Mouse (Mus musculus) hindbrain, postnatal 0 days (tissue): Measurements from ENCODE around the gene Wsb1. TPM values are rescaled to one million over a fixed set of nuclear protein-coding genes. Genes with fewer than 3 reads are reported as not detected.

ENCODE experiments used
- ATAC-seq: fragments of 200-750 bp; cut with Nextera tagmentation; 2 replicates; pipeline ENCODE4 v1.8.0; 2017; ENCODE audit warnings: mild to moderate bottlenecking, moderate TSS enrichment, moderate library complexity
- DNase-seq: peaks from one replicate; pipeline ENCODE4 v3.0.0-alpha.2; 2015; ENCODE audit warnings: low spot score
- H3K27ac ChIP-seq: fragments of 300-500 bp; sonication (generic); 2 replicates; pipeline ENCODE4 v1.5.1; 2014; ENCODE audit warnings: mild to moderate bottlenecking
- H3K27me3 ChIP-seq: fragments of 300-500 bp; sonication (generic); 2 replicates; pipeline ENCODE4 v1.6.1; 2014; ENCODE audit warnings: low read length, mixed read lengths; ENCODE audit not compliant: insufficient read depth
- H3K36me3 ChIP-seq: fragments of 300-500 bp; sonication (generic); 2 replicates; pipeline ENCODE4 v1.6.1; 2014; ENCODE audit warnings: low read length, mixed read lengths; ENCODE audit not compliant: insufficient read depth
- H3K4me1 ChIP-seq: fragments of 300-500 bp; sonication (generic); 2 replicates; pipeline ENCODE4 v1.6.1; 2014; ENCODE audit warnings: antibody characterized with exemption, low read length, mixed read lengths; ENCODE audit not compliant: insufficient read depth
- H3K4me2 ChIP-seq: fragments of 300-500 bp; sonication (generic); 2 replicates; pipeline ENCODE4 v1.6.1; 2014; ENCODE audit warnings: low read depth, mild to moderate bottlenecking, low read length, moderate library complexity, mixed read lengths
- H3K4me3 ChIP-seq: fragments of 300-500 bp; sonication (generic); 2 replicates; pipeline ENCODE4 v1.5.1; 2014; ENCODE audit warnings: low read length
- H3K9ac ChIP-seq: fragments of 300-500 bp; sonication (generic); replicated peaks from 2 replicates; pipeline ENCODE4 v1.6.1; 2014; ENCODE audit warnings: mild to moderate bottlenecking, low read length, moderate library complexity, mixed read lengths
- H3K9me3 ChIP-seq: fragments of 300-500 bp; sonication (generic); 2 replicates; pipeline ENCODE4 v1.6.1; 2016; ENCODE audit warnings: low read length, mixed read lengths
- CTCF ChIP-seq: IDR thresholded peaks from 2 replicates; pipeline ENCODE4 v1.5.1; 2016; ENCODE audit warnings: antibody characterized with exemption, control low read depth, low read depth
- WGBS: fragments of 180-500 bp; shearing (Covaris S2); extraction: QIAGEN DNeasy Blood & Tissue Kit; methylation state at CpG from one replicate; pipeline ENCODE4 v1.1.7; 2014; 5-methylcytosine and 5-hydroxymethylcytosine counted together
- polyA plus RNA-seq: library from polyadenylated mRNA; unstranded; fragments of >200 nt; fragmentation: Nextera tagmentation; extraction: Ambion mirVana; gene quantifications from 2 replicates; pipeline ENCODE4 v1.2.1, GENCODE M21; 2015
- total RNA-seq: library from RNA; depleted of rRNA; stranded (reverse); fragments of >200 nt; gene quantifications from 2 replicates; pipeline ENCODE4 v1.2.3, GENCODE M21; 2014

Wsb1 gene
- total and polyA plus RNA-seq, 2 experiments from 2014 or later = 202 to 216 TPM

- Histone ChIP-seq H3K4me1 (no peaks in the 10 kb centered on the region), H3K4me3 (no peak overlapping the region), H3K27me3 (no peaks in the 10 kb centered on the region), H3K9ac (no peak overlapping the region), H3K4me2 (no peak overlapping the region), H3K27ac (no peak overlapping the region), H3K9me3 (no peaks in the 10 kb centered on the region), H3K36me3 (no peaks in the 10 kb centered on the region)
- DNase-seq (no peak), ATAC-seq (no peak)
- WGBS = 91% methylated on average over 4 of the region's 4 CpGs
- no peak for TF ChIP-seq CTCF
Observed at GRCm38 (mm10) chr11:79208462-79208861, 46.0 kb downstream of the Wsb1 start.

DNA sequence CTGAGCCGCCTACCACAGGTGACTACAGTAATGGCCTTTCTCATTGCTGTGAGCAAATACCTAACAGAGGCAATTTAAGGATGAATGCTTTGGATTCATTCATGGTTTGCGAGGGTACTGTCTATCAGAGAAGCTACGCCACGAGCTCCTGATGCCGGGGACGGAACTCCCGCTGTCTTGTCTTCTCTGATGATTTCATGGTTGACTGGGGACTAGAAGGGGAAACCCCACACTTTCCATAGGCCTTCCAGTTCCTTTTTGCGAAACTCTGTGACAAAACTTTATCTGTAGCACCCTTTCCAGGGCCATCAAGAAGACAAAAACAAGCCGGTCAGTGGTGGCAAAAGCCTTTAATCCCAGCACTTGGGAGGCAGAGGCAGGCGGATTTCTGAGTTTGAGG lies 46.8 kb downstream of the Wsb1 start:
- Histone ChIP-seq H3K27ac (no peak overlapping the region), H3K4me3 (no peak overlapping the region), H3K36me3 (no peaks in the 10 kb centered on the region), H3K27me3 (no peaks in the 10 kb centered on the region), H3K9ac (no peak overlapping the region), H3K4me2 (no peak overlapping the region), H3K4me1 (no peaks in the 10 kb centered on the region), H3K9me3 (no peaks in the 10 kb centered on the region)
- TF ChIP-seq CTCF = no peak
- ATAC-seq (no peak), DNase-seq (no peak)
- WGBS = 81% methylated on average over 10 of the region's 10 CpGs

DNA sequence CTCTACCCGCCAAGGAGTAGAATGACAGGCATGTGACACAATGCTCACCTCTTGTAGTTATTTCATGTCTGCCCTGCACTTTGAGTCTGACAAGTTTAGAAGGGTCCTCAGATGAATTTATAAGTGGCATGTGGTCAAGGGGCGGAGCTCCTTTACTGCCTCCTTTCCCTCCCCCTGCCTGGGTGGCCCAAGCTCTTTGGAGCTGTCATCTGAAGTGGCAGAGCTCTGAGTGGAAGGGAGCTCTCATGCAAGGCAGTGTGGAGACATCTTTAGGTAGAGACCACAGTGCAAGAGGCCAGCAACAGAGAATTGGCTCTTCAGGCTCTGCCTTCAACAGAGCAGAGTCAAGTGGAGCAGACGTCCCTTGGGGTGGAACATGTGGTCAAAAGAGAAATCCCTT lies 50.0 kb downstream of the Wsb1 start:
- Histone ChIP-seq H3K27me3 (no peaks in the 10 kb centered on the region), H3K9me3 (no peaks in the 10 kb centered on the region), H3K36me3 (no peaks in the 10 kb centered on the region), H3K27ac (no peak overlapping the region), H3K4me1 (no peaks in the 10 kb centered on the region; the same call in 1 of the 2 replicates), H3K4me3 (no peak overlapping the region), H3K4me2 (no peak overlapping the region), H3K9ac (no peak overlapping the region)
- ATAC-seq = no peak
- no peak for TF ChIP-seq CTCF
- no peak for DNase-seq
- 87% methylated on average over 3 of the region's 3 CpGs for WGBS

- H3K27me3 ChIP-seq = no peaks in the 10 kb centered on the region
- no peaks in the 10 kb centered on the region for H3K36me3 ChIP-seq
- H3K9ac ChIP-seq = no peak overlapping the region
- ATAC-seq (no peak), DNase-seq (peak; percentile 32)
- H3K4me3 ChIP-seq = no peak overlapping the region
- no peaks in the 10 kb centered on the region; the same call in 1 of the 2 replicates for H3K4me1 ChIP-seq
- TF ChIP-seq CTCF = no peak
- 41% methylated on average over 7 of the region's 7 CpGs for WGBS
- no peak overlapping the region for H3K4me2 ChIP-seq
- no peaks in the 10 kb centered on the region for H3K9me3 ChIP-seq
- no peak overlapping the region for H3K27ac ChIP-seq
Observed at GRCm38 (mm10) chr11:79200502-79200901, 54.0 kb downstream of the Wsb1 start.

- DNase-seq (no peak), ATAC-seq (no peak)
- Histone ChIP-seq H3K4me3 (no peak overlapping the region), H3K9ac (no peak overlapping the region), H3K4me1 (no peaks in the 10 kb centered on the region; the same call in 1 of the 2 replicates), H3K27me3 (no peaks in the 10 kb centered on the region), H3K27ac (no peak overlapping the region), H3K9me3 (no peaks in the 10 kb centered on the region), H3K36me3 (no peaks in the 10 kb centered on the region), H3K4me2 (no peak overlapping the region)
- WGBS = 84% methylated on average over 4 of the region's 4 CpGs
- no peak for TF ChIP-seq CTCF
Observed at GRCm38 (mm10) chr11:79198562-79198961, 55.9 kb downstream of the Wsb1 start.

GRCm38 (mm10) chr11:79197846-79198235 lies 56.6 kb downstream of the Wsb1 start:
- Histone ChIP-seq H3K4me3 (no peak overlapping the region), H3K27ac (no peak overlapping the region), H3K4me1 (no peaks in the 10 kb centered on the region; the same call in 1 of the 2 replicates), H3K9me3 (no peaks in the 10 kb centered on the region), H3K9ac (no peak overlapping the region), H3K4me2 (no peak overlapping the region), H3K36me3 (no peaks in the 10 kb centered on the region), H3K27me3 (no peaks in the 10 kb centered on the region)
- ATAC-seq (no peak), DNase-seq (no peak)
- no peak for TF ChIP-seq CTCF
- 82% methylated on average over 6 of the region's 6 CpGs for WGBS

- no peak for TF ChIP-seq CTCF
- WGBS = 55% methylated on average over 13 of the region's 13 CpGs
Observed at GRCm38 (mm10) chr11:79196876-79197845, 57.3 kb downstream of the Wsb1 start.

More at GRCm38 (mm10) chr11:79196876-79197845, 57.3 kb downstream of the Wsb1 start:
- H3K27me3 ChIP-seq = no peaks in the 10 kb centered on the region
- DNase-seq (no peak), ATAC-seq (no peak)
- no peak overlapping the region for H3K4me3 ChIP-seq
- no peaks in the 10 kb centered on the region for H3K9me3 ChIP-seq
- H3K4me1 ChIP-seq = no peaks in the 10 kb centered on the region; the same call in 1 of the 2 replicates
- no peak overlapping the region for H3K27ac ChIP-seq
- no peak overlapping the region for H3K4me2 ChIP-seq
- no peaks in the 10 kb centered on the region for H3K36me3 ChIP-seq
- H3K9ac ChIP-seq = no peak overlapping the region
